Mouse (Mus musculus) stomach, embryonic 14.5 days (tissue): ENCODE measurements around the gene Hopx. TPM values are rescaled to one million over a fixed set of nuclear protein-coding genes. Genes with fewer than 3 reads are reported as not detected.

Experiments
- ATAC-seq: fragments of 200-750 bp; cut with Nextera tagmentation; 2 replicates; pipeline ENCODE4 v1.8.0; 2017; ENCODE audit warnings: low read depth, moderate TSS enrichment; ENCODE audit not compliant: insufficient number of reproducible peaks, insufficient read depth, low FRiP score
- H3K27ac ChIP-seq: fragments of 300-500 bp; sonication (generic); 2 replicates; pipeline ENCODE4 v1.5.1; 2014; ENCODE audit warnings: mild to moderate bottlenecking, low read length, moderate library complexity, mixed read lengths
- H3K27me3 ChIP-seq: fragments of 300-500 bp; sonication (generic); 2 replicates; pipeline ENCODE4 v1.6.1; 2014; ENCODE audit warnings: low read length, control low read depth, mixed read lengths; ENCODE audit not compliant: control insufficient read depth, insufficient read depth
- H3K36me3 ChIP-seq: fragments of 300-500 bp; sonication (generic); 2 replicates; pipeline ENCODE4 v1.6.1; 2014; ENCODE audit warnings: mild to moderate bottlenecking, control low read depth, low read length, moderate library complexity, mixed read lengths; ENCODE audit not compliant: control insufficient read depth, insufficient read depth
- H3K4me1 ChIP-seq: fragments of 300-500 bp; sonication (generic); 2 replicates; pipeline ENCODE4 v1.6.1; 2014; ENCODE audit warnings: low read length, control low read depth, mixed read lengths; ENCODE audit not compliant: control insufficient read depth, insufficient read depth
- H3K4me2 ChIP-seq: fragments of 300-500 bp; sonication (generic); replicated peaks from 2 replicates; pipeline ENCODE4 v1.6.1; 2014; ENCODE audit warnings: low read depth, low read length, control low read depth
- H3K4me3 ChIP-seq: fragments of 300-500 bp; sonication (generic); 2 replicates; pipeline ENCODE4 v1.5.1; 2014; ENCODE audit warnings: low read depth, low read length, control low read depth
- H3K9ac ChIP-seq: fragments of 300-500 bp; sonication (generic); replicated peaks from 2 replicates; pipeline ENCODE4 v1.6.1; 2014; ENCODE audit warnings: low read depth, mild to moderate bottlenecking, control low read depth, low read length, moderate library complexity, mixed read lengths
- H3K9me3 ChIP-seq: fragments of 300-500 bp; sonication (generic); 2 replicates; pipeline ENCODE4 v1.6.1; 2016; ENCODE audit warnings: low read depth, low read length, control low read depth; ENCODE audit not compliant: control insufficient read depth
- WGBS: fragments of 180-500 bp; shearing (Covaris S2); extraction: QIAGEN DNeasy Blood & Tissue Kit; methylation state at CpG from one replicate; pipeline ENCODE4 v1.1.7; 2014; 5-methylcytosine and 5-hydroxymethylcytosine counted together
- polyA plus RNA-seq: library from polyadenylated mRNA; unstranded; fragments of >200 nt; fragmentation: Nextera tagmentation; extraction: Ambion mirVana; gene quantifications from 2 replicates; pipeline ENCODE4 v1.2.1, GENCODE M21; 2014

Gene Hopx
- polyA plus RNA-seq, 1 experiment from 2014 or later, result 1.2 TPM

DNA sequence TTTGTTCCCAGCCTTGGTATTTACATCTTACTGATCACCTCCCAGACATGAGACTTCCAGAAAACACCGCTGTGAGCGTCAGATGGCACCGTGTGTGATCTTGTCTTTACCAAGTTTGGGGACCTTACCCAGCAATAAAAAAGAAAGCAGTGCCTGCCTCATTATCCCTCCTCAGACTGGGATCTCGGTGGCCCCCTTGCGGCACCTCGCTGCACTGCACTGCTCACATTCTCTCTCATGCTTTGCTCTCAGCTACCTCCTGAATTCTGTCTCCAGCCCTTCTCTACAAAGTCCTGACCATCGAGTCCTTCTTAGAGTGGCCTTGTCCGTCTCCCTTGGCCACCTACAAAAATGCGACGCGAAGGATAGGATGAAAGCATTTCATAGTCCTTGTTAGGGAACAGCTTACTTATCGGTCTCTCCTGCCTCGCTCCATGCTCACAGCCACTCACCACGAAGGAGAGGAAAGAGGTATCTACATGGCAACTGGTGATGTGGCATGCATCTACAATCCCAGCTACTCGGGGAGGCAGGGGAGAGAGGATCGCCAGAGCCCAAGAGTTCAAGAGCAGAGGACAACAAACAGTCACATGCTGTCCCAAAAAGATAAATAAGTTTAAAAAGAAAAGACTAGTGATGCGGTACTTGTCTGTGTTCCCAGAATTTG is 53.4 kb downstream of the Hopx start:
- no peaks in the 10 kb centered on the region for H3K27me3 ChIP-seq
- no peaks in the 10 kb centered on the region for H3K4me1 ChIP-seq
- no peak overlapping the region for H3K4me2 ChIP-seq
- H3K27ac ChIP-seq, result no peak overlapping the region
- 32% methylated on average over 17 of the region's 17 CpGs for WGBS
- no peak for ATAC-seq
- H3K9me3 ChIP-seq, result no peaks in the 10 kb centered on the region
- H3K9ac ChIP-seq, result no peak overlapping the region
- no peak overlapping the region for H3K4me3 ChIP-seq
- no peaks in the 10 kb centered on the region for H3K36me3 ChIP-seq

DNA sequence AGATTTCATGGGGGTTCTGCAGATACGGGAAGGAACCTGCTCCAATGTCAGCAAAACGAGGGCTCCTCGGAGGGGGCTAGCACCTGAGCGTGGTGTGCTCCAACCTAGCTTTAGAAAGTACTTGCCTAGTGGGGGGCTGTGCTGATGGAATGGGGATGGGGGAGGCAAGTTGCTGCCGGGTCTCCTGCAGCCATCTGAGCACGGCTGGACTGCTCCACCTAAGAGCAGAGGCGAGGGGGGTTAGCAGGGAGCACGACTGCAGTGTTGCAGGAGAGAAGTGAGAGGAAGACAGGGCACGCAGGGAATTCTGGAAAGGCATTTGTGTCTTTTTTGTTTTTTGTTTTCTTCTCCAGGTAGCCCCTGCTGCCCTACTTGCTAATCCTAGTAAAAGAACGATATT is 54.6 kb downstream of the Hopx start:
- WGBS, result 45% methylated on average over 10 of the region's 10 CpGs

GRCm38 (mm10) chr5:77056881-77057440 is 58.0 kb downstream of the Hopx start:
- no peaks in the 10 kb centered on the region for H3K4me1 ChIP-seq
- H3K27ac ChIP-seq, result no peak overlapping the region
- H3K4me2 ChIP-seq, result no peak overlapping the region
- no peaks in the 10 kb centered on the region for H3K27me3 ChIP-seq
- no peak for ATAC-seq
- no peak overlapping the region for H3K9ac ChIP-seq
- H3K4me3 ChIP-seq, result no peak overlapping the region
- H3K9me3 ChIP-seq, result no peaks in the 10 kb centered on the region
- 75% methylated on average over 12 of the region's 12 CpGs for WGBS
- no peaks in the 10 kb centered on the region for H3K36me3 ChIP-seq

More for the DNA sequence above, 54.6 kb downstream of the Hopx start:
- Histone ChIP-seq H3K9ac (no peak overlapping the region), H3K27me3 (no peaks in the 10 kb centered on the region), H3K4me1 (no peaks in the 10 kb centered on the region), H3K4me3 (no peak overlapping the region), H3K9me3 (no peaks in the 10 kb centered on the region), H3K27ac (no peak overlapping the region), H3K4me2 (no peak overlapping the region), H3K36me3 (no peaks in the 10 kb centered on the region)
- ATAC-seq, result no peak

- WGBS, result 92% methylated on average over 5 of the region's 5 CpGs
- no peak for ATAC-seq
- H3K9ac ChIP-seq, result no peak overlapping the region
Observed at GRCm38 (mm10) chr5:77052616-77053015, 62.3 kb downstream of the Hopx start.

GRCm38 (mm10) chr5:77044362-77044761 is 70.6 kb downstream of the Hopx start:
- Histone ChIP-seq H3K4me3 (no peak overlapping the region), H3K9me3 (no peaks in the 10 kb centered on the region), H3K4me2 (no peak overlapping the region), H3K9ac (no peak overlapping the region), H3K4me1 (no peaks in the 10 kb centered on the region), H3K27ac (no peak overlapping the region), H3K27me3 (no peaks in the 10 kb centered on the region), H3K36me3 (no peaks in the 10 kb centered on the region)
- ATAC-seq, result no peak
- 72% methylated on average over 5 of the region's 5 CpGs for WGBS

More at GRCm38 (mm10) chr5:77052616-77053015, 62.3 kb downstream of the Hopx start:
- no peak overlapping the region for H3K27ac ChIP-seq
- no peaks in the 10 kb centered on the region for H3K4me1 ChIP-seq
- H3K36me3 ChIP-seq, result no peaks in the 10 kb centered on the region
- no peak overlapping the region for H3K4me3 ChIP-seq
- no peaks in the 10 kb centered on the region for H3K9me3 ChIP-seq
- no peak overlapping the region for H3K4me2 ChIP-seq
- H3K27me3 ChIP-seq, result no peaks in the 10 kb centered on the region

DNA sequence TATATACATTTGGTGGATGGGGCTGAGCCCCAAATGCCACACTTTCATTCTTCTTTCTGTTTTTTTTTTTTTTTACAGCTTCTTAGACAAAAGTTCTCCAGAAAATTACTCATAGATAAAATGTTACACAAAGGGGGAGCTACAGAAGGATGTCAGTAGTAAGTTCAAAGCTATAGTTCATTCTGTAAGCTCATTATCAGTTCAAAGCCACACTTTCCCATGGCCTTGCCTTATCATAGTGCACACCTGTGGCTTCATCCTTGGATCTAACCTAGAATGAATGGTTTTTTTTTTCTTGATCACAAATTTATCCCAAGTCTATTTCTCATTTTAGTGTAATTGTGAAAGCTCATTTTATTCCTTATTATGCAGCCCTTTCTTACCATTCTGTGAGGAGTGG is 75.5 kb downstream of the Hopx start:
- Histone ChIP-seq H3K9me3 (no peaks in the 10 kb centered on the region), H3K27ac (no peak overlapping the region), H3K4me1 (no peaks in the 10 kb centered on the region), H3K9ac (no peak overlapping the region), H3K4me2 (no peak overlapping the region), H3K27me3 (no peaks in the 10 kb centered on the region), H3K36me3 (no peaks in the 10 kb centered on the region), H3K4me3 (no peak overlapping the region)
- ATAC-seq, result no peak

- Histone ChIP-seq H3K9me3 (no peaks in the 10 kb centered on the region), H3K36me3 (no peaks in the 10 kb centered on the region), H3K4me1 (no peaks in the 10 kb centered on the region), H3K9ac (no peak overlapping the region), H3K27me3 (no peaks in the 10 kb centered on the region), H3K27ac (no peak overlapping the region), H3K4me3 (no peak overlapping the region), H3K4me2 (no peak overlapping the region)
- 87% methylated on average over 10 of the region's 10 CpGs for WGBS
- ATAC-seq, result no peak
Observed at GRCm38 (mm10) chr5:77038451-77038850, 76.5 kb downstream of the Hopx start.
